Mouse (Mus musculus): ENCODE data around the gene Mtmr12. TPM values are rescaled to one million over a fixed set of nuclear protein-coding genes. Genes with fewer than 3 reads are reported as not detected.

Mtmr12 gene
- total and polyA plus RNA-seq, 3 experiments: 14.3 to 38.2 TPM; not detected in 1

- DNase-seq (ENCODE audit: low read depth, low spot score): peak; percentile 77
- no peaks in the 10 kb centered on the region for H3K9me3 ChIP-seq (replicated peaks; ENCODE audit: insufficient read depth, low read length)
- peaks cover 8 to 34% of the 10 kb centered on the region in 2 experiments for H3K36me3 ChIP-seq (ENCODE audit: control insufficient read depth in 1 of 2, insufficient read depth in 2 of 2, low read length in 2 of 2)
- TF ChIP-seq SIN3A (IDR thresholded peaks at IDR 0.05; ENCODE audit: low read length): no peak
- peak; percentile 74 for TF ChIP-seq SMC3 (IDR thresholded peaks at IDR 0.05; ENCODE audit: low read depth, low read length)
- TF ChIP-seq JUND (IDR thresholded peaks at IDR 0.05; ENCODE audit: low read depth, low read length): no peak
- peak; percentile 27; the same call in 1 of the 2 replicates for TF ChIP-seq ZC3H11A (IDR thresholded peaks at IDR 0.05; ENCODE audit: low read depth, low read length)
- peak; percentile 38 for TF ChIP-seq RAD21 (IDR thresholded peaks at IDR 0.05; ENCODE audit: low read depth, low read length)
- TF ChIP-seq ZMIZ1 (IDR thresholded peaks at IDR 0.05; ENCODE audit: low read depth, low read length): no peak
- peak; percentile 66 to 73 (median 69) for TF ChIP-seq CTCF (IDR thresholded peaks at IDR 0.05 in 2 of 3, conservative IDR thresholded peaks at IDR 0.05 in 1 of 3; ENCODE audit: control insufficient read depth in 1 of 3, insufficient read depth in 1 of 3, low read depth in 2 of 3, low read length in 3 of 3, poor library complexity in 1 of 3, severe bottlenecking in 1 of 3)
- TF ChIP-seq TCF12 (IDR thresholded peaks at IDR 0.05; ENCODE audit: low read depth, low read length): no peak
- no peak overlapping the region for H3K4me3 ChIP-seq (ENCODE audit: control insufficient read depth in 1 of 2, insufficient read depth in 1 of 2, low read depth in 2 of 2, low read length in 2 of 2)
- no peaks in the 10 kb centered on the region for H3K27me3 ChIP-seq (ENCODE audit: control insufficient read depth in 1 of 2, insufficient read depth in 2 of 2, low read length in 2 of 2)
- H3K9ac ChIP-seq (ENCODE audit: control insufficient read depth, low read depth, low read length, poor library complexity, severe bottlenecking): no peak overlapping the region
- H3K79me2 ChIP-seq (ENCODE audit: control insufficient read depth, insufficient read depth, low read length, poor library complexity): no peaks in the 10 kb centered on the region
- H3K27ac ChIP-seq (ENCODE audit: control insufficient read depth, low read depth, low read length): no peak overlapping the region
- H3K4me1 ChIP-seq (ENCODE audit: control insufficient read depth in 1 of 2, insufficient read depth in 2 of 2, low read length in 2 of 2): peaks cover 16 to 32% of the 10 kb centered on the region in 2 experiments
These were observed 43.5 kb downstream of the Mtmr12 start for GRCm38 (mm10) chr15:12248279-12248678.

GRCm38 (mm10) chr15:12250350-12250749, 45.5 kb downstream of the Mtmr12 start:
- H3K36me3 ChIP-seq (ENCODE audit: control insufficient read depth in 1 of 2, insufficient read depth in 2 of 2, low read length in 2 of 2): peaks cover 11 to 29% of the 10 kb centered on the region in 2 experiments
- no peaks in the 10 kb centered on the region for H3K79me2 ChIP-seq (ENCODE audit: control insufficient read depth, insufficient read depth, low read length, poor library complexity)
- H3K4me1 ChIP-seq (ENCODE audit: control insufficient read depth in 1 of 2, insufficient read depth in 2 of 2, low read length in 2 of 2): peaks cover 15 to 26% of the 10 kb centered on the region in 2 experiments
- DNase-seq (ENCODE audit: low read depth, low spot score): peak; percentile 86
- H3K27ac ChIP-seq (ENCODE audit: control insufficient read depth, low read depth, low read length): 0 out of 2 replicates have a peak overlapping the region, but pooled peaks have one; percentile 17
- H3K9ac ChIP-seq (ENCODE audit: control insufficient read depth, low read depth, low read length, poor library complexity, severe bottlenecking): no peak overlapping the region
- H3K9me3 ChIP-seq (replicated peaks; ENCODE audit: insufficient read depth, low read length): no peaks in the 10 kb centered on the region
- H3K27me3 ChIP-seq (ENCODE audit: control insufficient read depth in 1 of 2, insufficient read depth in 2 of 2, low read length in 2 of 2): no peaks in the 10 kb centered on the region
- H3K4me3 ChIP-seq (ENCODE audit: control insufficient read depth in 1 of 2, insufficient read depth in 1 of 2, low read depth in 2 of 2, low read length in 2 of 2): no peak overlapping the region
- TF ChIP-seq SIN3A (IDR thresholded peaks at IDR 0.05; ENCODE audit: low read length): peak; percentile 78
- TF ChIP-seq NELFE (IDR thresholded peaks at IDR 0.05; ENCODE audit: low read depth, low read length): no peak
- TF ChIP-seq MYC (IDR thresholded peaks at IDR 0.05; ENCODE audit: low read depth, low read length): peak; percentile 67; the same call in 1 of the 2 replicates
- no peak for TF ChIP-seq JUND (IDR thresholded peaks at IDR 0.05; ENCODE audit: low read depth, low read length)
- no peak; the same call in 1 of the 2 replicates for TF ChIP-seq HCFC1 (IDR thresholded peaks at IDR 0.05; ENCODE audit: low read depth, low read length)
- no peak for TF ChIP-seq MAZ (IDR thresholded peaks at IDR 0.05; ENCODE audit: low read depth, low read length)
- TF ChIP-seq MAX (IDR thresholded peaks at IDR 0.05; ENCODE audit: low read length): peak; percentile 45; the same call in 1 of the 2 replicates
- TF ChIP-seq TBP (IDR thresholded peaks at IDR 0.05; ENCODE audit: low read depth, low read length): peak; percentile 50; the same call in 1 of the 2 replicates
- no peak for TF ChIP-seq POLR2AphosphoS2 (IDR thresholded peaks at IDR 0.05; ENCODE audit: low read length)
- no peak for TF ChIP-seq POLR2AphosphoS5 (IDR thresholded peaks at IDR 0.05; ENCODE audit: borderline replicate concordance, low read depth, low read length)
- TF ChIP-seq ETS1 (IDR thresholded peaks at IDR 0.05; ENCODE audit: low read depth, low read length): peak; percentile 68
- no peak for TF ChIP-seq KAT2A (conservative IDR thresholded peaks at IDR 0.05; ENCODE audit: low read depth, low read length)
- TF ChIP-seq GATA1 (IDR thresholded peaks at IDR 0.05; ENCODE audit: low read depth, low read length): peak; percentile 52
- TF ChIP-seq POLR2A (IDR thresholded peaks at IDR 0.05; ENCODE audit: control insufficient read depth in 1 of 2, insufficient read depth in 1 of 2, low read depth in 1 of 2, low read length in 2 of 2, poor library complexity in 1 of 2): no peak
- TF ChIP-seq MXI1 (IDR thresholded peaks at IDR 0.05; ENCODE audit: low read depth, low read length): peak; percentile 66
- no peak for TF ChIP-seq MYB (IDR thresholded peaks at IDR 0.05; ENCODE audit: low read depth, low read length)
- TF ChIP-seq NRF1 (IDR thresholded peaks at IDR 0.05; ENCODE audit: insufficient read depth, low read depth, low read length, poor library complexity, severe bottlenecking): no peak
- TF ChIP-seq TCF12 (IDR thresholded peaks at IDR 0.05; ENCODE audit: low read depth, low read length): no peak
- peak; percentile 49 to 70 for TF ChIP-seq EP300 (IDR thresholded peaks at IDR 0.05; ENCODE audit: low read depth in 1 of 2, low read length in 2 of 2)
- TF ChIP-seq TAL1 (IDR thresholded peaks at IDR 0.05; ENCODE audit: low read length): no peak
- TF ChIP-seq ZMIZ1 (IDR thresholded peaks at IDR 0.05; ENCODE audit: low read depth, low read length): no peak
- no peak for TF ChIP-seq ZC3H11A (IDR thresholded peaks at IDR 0.05; ENCODE audit: low read depth, low read length)
- TF ChIP-seq RCOR1 (IDR thresholded peaks at IDR 0.05; ENCODE audit: low read depth, low read length): peak; percentile 27; the same call in 1 of the 2 replicates
- TF ChIP-seq RAD21 (IDR thresholded peaks at IDR 0.05; ENCODE audit: low read depth, low read length): no peak
- TF ChIP-seq SMC3 (IDR thresholded peaks at IDR 0.05; ENCODE audit: low read depth, low read length): no peak
- TF ChIP-seq CHD2 (IDR thresholded peaks at IDR 0.05; ENCODE audit: low read length): no peak
- TF ChIP-seq ELF1 (IDR thresholded peaks at IDR 0.05; ENCODE audit: low read depth, low read length): no peak

All from MEL (cell line).